Mouse (Mus musculus): ENCODE data around the gene Cit. TPM values are rescaled to one million over a fixed set of nuclear protein-coding genes. Genes with fewer than 3 reads are reported as not detected.

Cit gene
- polyA plus RNA-seq, 1 experiment from 2014 or later: 30.7 TPM

GRCm38 (mm10) chr5:116021552-116021951 is 176.5 kb downstream of the Cit start:
- Histone ChIP-seq H3K4me3 (ENCODE audit: low read depth, low read length) (no peak overlapping the region), H3K36me3 (ENCODE audit: control insufficient read depth, insufficient read depth, low read length) (peaks cover 26% of the 10 kb centered on the region), H3K4me2 (ENCODE audit: low read depth, severe bottlenecking) (no peak overlapping the region), H3K27ac (replicated peaks; ENCODE audit: low read depth, low read length) (no peak overlapping the region), H3K9ac (ENCODE audit: low read length) (no peak overlapping the region), H3K9me3 (ENCODE audit: control insufficient read depth, low read length) (no peaks in the 10 kb centered on the region), H3K27me3 (ENCODE audit: control insufficient read depth, insufficient read depth, low read length) (no peaks in the 10 kb centered on the region), H3K4me1 (ENCODE audit: control insufficient read depth, insufficient read depth, low read length) (0 out of 2 replicates have a peak, but pooled peaks cover 5% of the 10 kb centered on the region)
- 91% methylated on average over 14 of the region's 14 CpGs for WGBS
- ATAC-seq (ENCODE audit: insufficient number of reproducible peaks, low FRiP score, low TSS enrichment, low read depth) (no peak), DNase-seq (ENCODE audit: low spot score) (no peak)

- H3K9me3 ChIP-seq (ENCODE audit: control insufficient read depth, low read length): no peaks in the 10 kb centered on the region
- 0 out of 2 replicates have a peak overlapping the region, but pooled peaks have one; percentile 1 for H3K4me2 ChIP-seq (ENCODE audit: low read depth, severe bottlenecking)
- peaks cover 20% of the 10 kb centered on the region for H3K36me3 ChIP-seq (ENCODE audit: control insufficient read depth, insufficient read depth, low read length)
- H3K4me1 ChIP-seq (ENCODE audit: control insufficient read depth, insufficient read depth, low read length): 0 out of 2 replicates have a peak, but pooled peaks cover 5% of the 10 kb centered on the region
- DNase-seq (ENCODE audit: low spot score) (no peak), ATAC-seq (ENCODE audit: insufficient number of reproducible peaks, low FRiP score, low TSS enrichment, low read depth) (no peak)
- H3K4me3 ChIP-seq (ENCODE audit: low read depth, low read length): no peak overlapping the region
- WGBS: 94% methylated on average over 12 of the region's 12 CpGs
- H3K9ac ChIP-seq (ENCODE audit: low read length): no peak overlapping the region
- H3K27me3 ChIP-seq (ENCODE audit: control insufficient read depth, insufficient read depth, low read length): no peaks in the 10 kb centered on the region
- no peak overlapping the region for H3K27ac ChIP-seq (replicated peaks; ENCODE audit: low read depth, low read length)
Observed at GRCm38 (mm10) chr5:116022131-116022530, 177.1 kb downstream of the Cit start.

GRCm38 (mm10) chr5:116022658-116023200 is 177.7 kb downstream of the Cit start:
- H3K36me3 ChIP-seq (ENCODE audit: control insufficient read depth, insufficient read depth, low read length): peaks cover 18% of the 10 kb centered on the region
- no peak for DNase-seq (ENCODE audit: low spot score)
- H3K27me3 ChIP-seq (ENCODE audit: control insufficient read depth, insufficient read depth, low read length): no peaks in the 10 kb centered on the region
- H3K9me3 ChIP-seq (ENCODE audit: control insufficient read depth, low read length): no peaks in the 10 kb centered on the region
- peak overlapping the region; percentile 60 for H3K4me2 ChIP-seq (ENCODE audit: low read depth, severe bottlenecking)
- 0 out of 2 replicates have a peak, but pooled peaks cover 5% of the 10 kb centered on the region for H3K4me1 ChIP-seq (ENCODE audit: control insufficient read depth, insufficient read depth, low read length)
- H3K9ac ChIP-seq (ENCODE audit: low read length): no peak overlapping the region
- no peak for ATAC-seq (ENCODE audit: insufficient number of reproducible peaks, low FRiP score, low TSS enrichment, low read depth)
- 92% methylated on average over 7 of the region's 7 CpGs for WGBS
- H3K4me3 ChIP-seq (ENCODE audit: low read depth, low read length): peak overlapping the region; percentile 79
- no peak overlapping the region for H3K27ac ChIP-seq (replicated peaks; ENCODE audit: low read depth, low read length)

- no peak for DNase-seq (ENCODE audit: low spot score)
- H3K27ac ChIP-seq (replicated peaks; ENCODE audit: low read depth, low read length): no peak overlapping the region
Observed at GRCm38 (mm10) chr5:116023251-116023661, 178.2 kb downstream of the Cit start.

GRCm38 (mm10) chr5:116023821-116024284 is 178.8 kb downstream of the Cit start:
- Histone ChIP-seq H3K27ac (replicated peaks; ENCODE audit: low read depth, low read length) (peak overlapping the region; percentile 70), H3K36me3 (ENCODE audit: control insufficient read depth, insufficient read depth, low read length) (peaks cover 12% of the 10 kb centered on the region; the same call in 1 of the 2 replicates), H3K9ac (ENCODE audit: low read length) (peak overlapping the region; percentile 89), H3K9me3 (ENCODE audit: control insufficient read depth, low read length) (no peaks in the 10 kb centered on the region), H3K27me3 (ENCODE audit: control insufficient read depth, insufficient read depth, low read length) (no peaks in the 10 kb centered on the region), H3K4me2 (ENCODE audit: low read depth, severe bottlenecking) (peak overlapping the region; percentile 60), H3K4me1 (ENCODE audit: control insufficient read depth, insufficient read depth, low read length) (0 out of 2 replicates have a peak, but pooled peaks cover 5% of the 10 kb centered on the region), H3K4me3 (ENCODE audit: low read depth, low read length) (peak overlapping the region; percentile 79)
- WGBS: under 1% methylated on average over 28 of the region's 28 CpGs
- ATAC-seq (ENCODE audit: insufficient number of reproducible peaks, low FRiP score, low TSS enrichment, low read depth) (peak; percentile 73), DNase-seq (ENCODE audit: low spot score) (peak; percentile 73)

More at GRCm38 (mm10) chr5:116023251-116023661, 178.2 kb downstream of the Cit start:
- Histone ChIP-seq H3K4me1 (ENCODE audit: control insufficient read depth, insufficient read depth, low read length) (0 out of 2 replicates have a peak, but pooled peaks cover 5% of the 10 kb centered on the region), H3K4me2 (ENCODE audit: low read depth, severe bottlenecking) (peak overlapping the region; percentile 60), H3K4me3 (ENCODE audit: low read depth, low read length) (peak overlapping the region; percentile 79), H3K9ac (ENCODE audit: low read length) (peak overlapping the region; percentile 89; the same call in 1 of the 2 replicates), H3K27me3 (ENCODE audit: control insufficient read depth, insufficient read depth, low read length) (no peaks in the 10 kb centered on the region), H3K36me3 (ENCODE audit: control insufficient read depth, insufficient read depth, low read length) (peaks cover 13% of the 10 kb centered on the region; the same call in 1 of the 2 replicates), H3K9me3 (ENCODE audit: control insufficient read depth, low read length) (no peaks in the 10 kb centered on the region)
- ATAC-seq (ENCODE audit: insufficient number of reproducible peaks, low FRiP score, low TSS enrichment, low read depth): no peak
- WGBS: 15% methylated on average over 8 of the region's 8 CpGs

GRCm38 (mm10) chr5:116024327-116024739 is 179.3 kb downstream of the Cit start, which contains the start of gene Prkab1:
Prkab1 (minus strand) TSS chr5:116024508.
- Histone ChIP-seq H3K4me1 (ENCODE audit: control insufficient read depth, insufficient read depth, low read length) (0 out of 2 replicates have a peak, but pooled peaks cover 5% of the 10 kb centered on the region), H3K27ac (replicated peaks; ENCODE audit: low read depth, low read length) (peak within 1 kb of the TSS; percentile 70), H3K9me3 (ENCODE audit: control insufficient read depth, low read length) (no peaks in the 10 kb centered on the region), H3K36me3 (ENCODE audit: control insufficient read depth, insufficient read depth, low read length) (peaks cover 9% of the 10 kb centered on the region; the same call in 1 of the 2 replicates), H3K9ac (ENCODE audit: low read length) (peak within 1 kb of the TSS; percentile 89), H3K4me2 (ENCODE audit: low read depth, severe bottlenecking) (peak within 1 kb of the TSS; percentile 60), H3K27me3 (ENCODE audit: control insufficient read depth, insufficient read depth, low read length) (no peaks in the 10 kb centered on the region), H3K4me3 (ENCODE audit: low read depth, low read length) (peak within 1 kb of the TSS; percentile 79)
- peak; percentile 96 for DNase-seq (ENCODE audit: low spot score)
- under 1% methylated on average over 46 of the region's 46 CpGs for WGBS
- ATAC-seq (ENCODE audit: insufficient number of reproducible peaks, low FRiP score, low TSS enrichment, low read depth): peak; percentile 95

- DNase-seq (ENCODE audit: low spot score): no peak
- Histone ChIP-seq H3K27ac (replicated peaks; ENCODE audit: low read depth, low read length) (no peak overlapping the region), H3K36me3 (ENCODE audit: control insufficient read depth, insufficient read depth, low read length) (peaks cover 2% of the 10 kb centered on the region; the same call in 1 of the 2 replicates), H3K4me1 (ENCODE audit: control insufficient read depth, insufficient read depth, low read length) (0 out of 2 replicates have a peak, but pooled peaks cover 5% of the 10 kb centered on the region), H3K9me3 (ENCODE audit: control insufficient read depth, low read length) (no peaks in the 10 kb centered on the region), H3K9ac (ENCODE audit: low read length) (no peak overlapping the region), H3K27me3 (ENCODE audit: control insufficient read depth, insufficient read depth, low read length) (no peaks in the 10 kb centered on the region), H3K4me2 (ENCODE audit: low read depth, severe bottlenecking) (no peak overlapping the region), H3K4me3 (ENCODE audit: low read depth, low read length) (no peak overlapping the region)
- WGBS: 92% methylated on average over 5 of the region's 5 CpGs
- ATAC-seq (ENCODE audit: insufficient number of reproducible peaks, low FRiP score, low TSS enrichment, low read depth): no peak
Observed at GRCm38 (mm10) chr5:116026107-116026506, 181.0 kb downstream of the Cit start.

GRCm38 (mm10) chr5:116026561-116026960 is 181.5 kb downstream of the Cit start:
- Histone ChIP-seq H3K9ac (ENCODE audit: low read length) (no peak overlapping the region), H3K4me1 (ENCODE audit: control insufficient read depth, insufficient read depth, low read length) (0 out of 2 replicates have a peak, but pooled peaks cover 5% of the 10 kb centered on the region), H3K9me3 (ENCODE audit: control insufficient read depth, low read length) (no peaks in the 10 kb centered on the region), H3K4me2 (ENCODE audit: low read depth, severe bottlenecking) (no peak overlapping the region), H3K27me3 (ENCODE audit: control insufficient read depth, insufficient read depth, low read length) (no peaks in the 10 kb centered on the region), H3K4me3 (ENCODE audit: low read depth, low read length) (no peak overlapping the region), H3K27ac (replicated peaks; ENCODE audit: low read depth, low read length) (no peak overlapping the region), H3K36me3 (ENCODE audit: control insufficient read depth, insufficient read depth, low read length) (no peaks in the 10 kb centered on the region; the same call in 1 of the 2 replicates)
- 93% methylated on average over 14 of the region's 14 CpGs for WGBS
- DNase-seq (ENCODE audit: low spot score) (no peak), ATAC-seq (ENCODE audit: insufficient number of reproducible peaks, low FRiP score, low TSS enrichment, low read depth) (no peak)

Measured in limb, embryonic 11.5 days (tissue).